Mouse (Mus musculus) heart, adult 2 months (tissue): Measurements from ENCODE around the gene Mecom.

Source experiments
- CTCF ChIP-seq: fragments of 200-600 bp; IDR thresholded peaks from 2 replicates; pipeline ENCODE4 v1.8.1; 2022; ENCODE audit warnings: antibody characterized with exemption, mild to moderate bottlenecking, moderate library complexity
- EP300 ChIP-seq: fragments of 200-500 bp; IDR thresholded peaks from 2 replicates; pipeline ENCODE4 v1.6.1; 2011; ENCODE audit warnings: low read depth, low read length, control low read depth; ENCODE audit not compliant: insufficient read depth
- POLR2A ChIP-seq: fragments of 200-500 bp; IDR thresholded peaks from 2 replicates; pipeline ENCODE4 v1.6.1; 2011; ENCODE audit warnings: mild to moderate bottlenecking, low read depth, low read length, control low read depth; ENCODE audit not compliant: insufficient read depth

DNA sequence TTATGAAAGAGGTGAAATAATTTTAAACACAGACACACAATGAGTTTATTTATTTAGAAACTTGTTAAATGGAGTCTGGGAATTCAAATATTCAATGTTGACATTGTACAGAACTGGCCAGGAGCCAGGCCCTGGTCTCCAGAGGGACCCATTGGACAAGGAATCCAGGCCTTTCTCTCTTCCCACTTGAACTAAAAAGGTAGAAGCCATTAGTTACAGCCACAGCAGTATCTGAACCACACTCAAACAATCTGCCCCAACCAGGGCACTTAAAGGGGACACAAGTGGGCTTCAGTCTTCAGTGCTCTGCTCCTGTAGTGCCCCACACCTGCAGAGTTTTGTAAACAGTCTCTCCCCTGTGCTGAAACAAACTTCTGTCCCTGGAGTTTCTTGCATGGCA lies 44.0 kb downstream of the Mecom start:
- TF ChIP-seq EP300 (no peak), CTCF (no peak), POLR2A (no peak)
